Mouse (Mus musculus) layer of hippocampus, adult 8-10 months (tissue): ENCODE measurements around the gene BC004004. TPM values are rescaled to one million over a fixed set of nuclear protein-coding genes. Genes with fewer than 3 reads are reported as not detected.
"Not testable (repeated sequence)": the region's sequence is repeated elsewhere in the genome, so short reads cannot be mapped to it uniquely, and the experiment has no call there.

Experiments
- DNase-seq, 2 experiments: peaks; one replicate each; pipeline ENCODE4 v3.0.0; 2022; ENCODE audit warnings: low spot score in 2 of 2
- total RNA-seq, 4 experiments: library from RNA; stranded (reverse); gene quantifications; 2 replicates each; pipeline ENCODE4 v1.2.4; 2022

BC004004 gene
- total RNA-seq, result 100 to 1,000 TPM in 1 of 4 experiments, 10 to 100 TPM in 3; 85.3 to 108 (median 90.5) TPM

DNA sequence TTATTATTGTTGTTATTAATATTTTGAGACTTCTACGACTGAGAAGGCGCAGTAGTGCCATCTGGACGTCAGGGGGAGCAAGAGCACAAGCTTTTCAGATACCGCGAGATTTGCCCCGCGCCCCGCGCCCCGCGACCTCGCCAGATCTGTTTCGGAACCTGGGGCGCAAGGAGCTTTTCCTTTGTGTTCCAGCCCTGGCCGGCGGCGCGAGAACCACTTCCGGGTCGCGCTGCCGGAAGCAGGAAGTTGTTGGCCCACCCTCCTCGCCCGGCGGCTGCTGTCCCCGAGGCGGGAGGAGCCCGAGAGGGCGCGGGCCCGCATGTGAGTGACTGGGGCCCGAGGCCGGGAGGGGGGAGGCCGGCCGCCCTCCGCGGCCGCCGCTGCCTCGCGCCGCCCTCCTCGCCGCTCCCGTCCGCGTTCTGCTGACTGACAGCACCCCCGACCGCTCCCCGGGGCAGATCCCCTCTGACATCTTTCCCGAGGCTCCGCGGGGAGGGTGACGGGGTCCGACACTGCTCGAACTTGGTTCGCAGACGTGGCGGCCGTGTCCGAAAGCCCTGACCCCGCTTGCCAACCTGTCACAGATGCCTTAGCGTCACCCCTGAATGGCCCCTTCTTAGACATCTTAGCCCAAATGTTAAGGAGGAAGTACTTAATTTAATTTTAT lies at the start of gene BC004004:
Gene BC004004 (plus strand): TSS at position 107 of the 667 bp plus-strand sequence.
- peak; percentile 94 to 95 for DNase-seq

DNA sequence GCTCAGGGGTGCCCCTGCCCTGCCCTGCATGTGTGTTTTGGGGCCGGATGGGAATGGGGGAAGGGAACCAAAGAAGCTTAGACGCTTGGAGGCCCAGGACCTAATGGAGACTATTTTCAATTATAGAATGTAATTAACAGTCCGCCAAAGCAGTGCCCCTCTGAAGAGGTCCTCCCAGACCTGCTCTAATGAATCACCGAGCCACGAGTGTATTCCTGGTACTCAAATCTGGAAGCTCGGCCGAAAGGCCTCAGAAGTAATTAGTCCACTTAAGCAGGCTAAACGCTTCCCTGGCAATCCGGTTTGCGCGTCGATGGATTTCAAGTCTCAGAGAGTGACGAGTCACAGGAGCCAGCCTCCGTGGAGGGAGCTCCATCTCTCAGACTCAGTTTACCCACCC lies 48.0 kb upstream of the BC004004 start:
- no peak for DNase-seq

DNA sequence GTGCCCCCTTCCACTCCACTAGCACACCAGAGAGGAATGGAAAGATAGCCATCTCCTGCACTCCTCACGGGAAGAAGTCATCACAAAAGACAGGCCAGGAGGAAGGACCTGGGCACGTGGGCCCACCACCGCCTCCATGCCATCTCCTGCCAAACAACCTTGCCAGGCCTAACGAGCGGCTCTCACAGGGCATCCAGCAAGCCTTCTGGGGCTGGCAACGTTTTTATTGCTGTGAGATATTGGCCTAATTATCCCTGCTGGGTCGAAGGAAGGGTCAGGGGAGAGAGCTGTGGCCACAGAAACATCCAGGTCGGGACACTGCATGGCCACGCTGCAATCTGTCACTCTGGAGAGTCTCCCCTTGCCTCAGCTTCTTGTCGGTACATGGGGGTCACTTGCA lies 37.5 kb upstream of the BC004004 start:
- DNase-seq, result no peak

DNA sequence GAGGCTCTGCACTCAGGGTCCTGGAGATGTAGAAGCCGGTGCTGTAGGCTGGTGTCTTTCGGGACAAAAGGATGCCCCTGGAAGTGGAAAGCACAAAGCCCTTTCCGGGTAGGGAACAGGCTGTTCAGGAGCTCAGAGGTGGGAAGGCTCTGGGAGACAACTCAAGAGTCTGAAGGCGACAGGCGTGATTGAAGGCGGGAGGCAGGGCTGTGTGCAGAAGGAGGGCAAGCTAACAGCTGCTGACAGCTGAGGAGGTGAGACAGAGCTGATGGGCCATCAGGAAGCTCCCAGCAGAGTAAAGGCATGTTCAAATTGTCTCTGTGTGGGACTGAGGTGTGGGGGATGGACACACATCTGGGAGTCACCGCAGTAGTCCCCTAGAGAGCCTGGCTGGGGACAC lies 32.5 kb upstream of the BC004004 start:
- DNase-seq, result no peak

DNA sequence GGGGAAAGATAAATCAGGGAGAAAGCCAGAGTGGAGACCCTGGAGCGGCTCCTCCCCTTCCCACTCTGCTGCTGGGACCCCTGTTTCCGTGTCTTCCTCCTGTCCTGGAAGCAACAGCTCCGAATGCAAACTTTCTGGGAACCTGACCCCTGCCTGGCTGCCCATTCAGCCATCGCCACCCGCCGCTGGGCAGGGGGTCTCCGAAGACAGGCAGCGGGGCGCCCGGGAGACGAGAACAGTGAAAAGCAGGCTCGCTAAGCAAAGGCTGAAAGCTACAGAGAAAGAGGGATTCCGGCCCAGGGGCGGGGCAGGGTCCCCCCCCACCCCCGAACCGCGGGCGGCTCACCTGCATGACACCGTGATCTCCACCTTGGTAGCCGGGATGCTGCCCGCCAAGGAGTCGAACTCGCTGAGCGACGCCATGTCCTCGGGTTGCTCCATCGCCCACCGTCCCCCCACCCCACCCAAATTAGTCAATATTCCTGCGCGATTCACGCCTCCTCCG lies 31.3 kb upstream of the BC004004 start:
- no peak for DNase-seq

DNA sequence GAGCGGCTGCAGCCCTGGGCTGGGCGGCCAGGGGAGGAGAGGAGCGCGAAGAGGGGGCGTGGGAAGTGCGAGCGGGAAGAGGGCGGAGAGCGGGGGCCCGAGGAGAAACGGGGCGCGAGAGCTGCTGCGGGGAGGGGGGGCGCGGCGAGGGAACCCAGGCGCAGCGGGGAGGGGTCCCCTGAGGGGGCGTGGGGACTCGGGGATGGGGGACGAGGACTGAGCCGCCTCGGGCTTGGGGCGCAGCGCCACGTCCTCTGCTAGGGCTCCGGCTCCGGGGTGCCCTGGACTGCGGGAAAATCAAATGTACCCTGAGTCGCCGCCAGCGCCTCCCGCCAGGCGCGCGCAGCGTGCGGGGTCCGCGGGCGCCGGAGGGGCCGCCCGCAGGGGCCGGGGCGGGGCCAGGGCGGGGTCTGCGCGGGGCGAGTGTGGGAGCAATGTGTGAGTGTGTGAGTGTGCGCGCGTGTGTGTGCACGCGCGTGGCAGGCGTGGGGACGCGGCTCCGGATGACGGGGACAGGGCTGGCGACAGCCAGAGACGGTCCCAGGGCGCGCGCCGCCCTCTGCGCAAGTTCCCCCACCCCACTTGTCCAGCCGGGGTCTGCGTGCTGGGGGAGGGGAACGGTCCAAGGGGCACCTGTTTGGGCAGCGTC lies 30.7 kb upstream of the BC004004 start, which contains the start of gene Cpne5:
Gene Cpne5 (minus strand): TSS at position 396 of the 649 bp plus-strand sequence.
- no peak for DNase-seq

DNA sequence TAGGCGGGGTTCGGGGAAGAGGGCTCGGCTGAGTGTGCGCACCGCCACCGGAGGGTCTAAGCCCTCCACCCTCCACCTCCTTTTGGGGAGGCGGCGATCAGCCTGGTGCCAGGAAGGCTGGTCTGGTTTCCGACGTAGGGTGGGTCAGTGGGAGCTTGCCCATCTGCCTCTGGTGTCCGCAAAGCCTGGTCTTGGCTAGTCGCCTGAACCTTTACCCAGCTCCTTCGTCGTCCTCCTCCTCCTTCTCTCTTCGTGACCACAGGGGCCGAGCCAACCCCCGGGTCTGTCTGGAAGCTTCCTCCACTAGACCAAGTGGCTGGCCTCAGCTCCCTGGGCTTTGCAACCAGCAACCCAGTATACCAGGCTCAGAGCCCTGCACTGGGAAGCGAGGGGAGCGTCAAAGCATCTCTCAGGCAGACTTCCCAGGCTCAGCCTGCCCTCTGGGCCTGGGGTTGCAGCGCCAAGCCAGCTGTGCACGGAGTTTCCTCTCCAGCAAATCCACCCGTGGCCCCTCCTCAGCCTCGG lies 30.1 kb upstream of the BC004004 start:
- no peak for DNase-seq

DNA sequence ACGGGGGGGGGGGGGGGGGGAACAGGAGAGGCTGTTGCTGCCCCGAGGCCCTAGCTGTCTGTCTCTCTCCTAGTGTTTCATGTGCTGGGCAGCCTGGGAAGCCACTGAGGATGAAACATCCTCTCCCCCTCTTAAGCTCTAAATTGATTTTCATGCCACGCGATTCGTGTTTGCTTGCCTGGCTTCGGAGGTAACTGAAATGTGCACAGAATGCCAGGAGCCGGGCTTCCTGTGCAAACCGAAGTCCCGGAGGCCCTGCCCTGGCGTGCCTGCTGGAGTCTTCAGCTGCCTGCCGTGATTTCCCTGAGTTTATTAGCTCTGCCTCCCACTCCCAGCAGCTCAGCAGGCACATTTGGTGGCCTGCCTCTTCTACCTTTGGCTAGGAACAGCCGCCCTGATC lies 23.7 kb upstream of the BC004004 start:
- DNase-seq, result no peak

- DNase-seq, result no peak
Observed at GRCm38 (mm10) chr17:29245725-29246124, 22.9 kb upstream of the BC004004 start.

DNA sequence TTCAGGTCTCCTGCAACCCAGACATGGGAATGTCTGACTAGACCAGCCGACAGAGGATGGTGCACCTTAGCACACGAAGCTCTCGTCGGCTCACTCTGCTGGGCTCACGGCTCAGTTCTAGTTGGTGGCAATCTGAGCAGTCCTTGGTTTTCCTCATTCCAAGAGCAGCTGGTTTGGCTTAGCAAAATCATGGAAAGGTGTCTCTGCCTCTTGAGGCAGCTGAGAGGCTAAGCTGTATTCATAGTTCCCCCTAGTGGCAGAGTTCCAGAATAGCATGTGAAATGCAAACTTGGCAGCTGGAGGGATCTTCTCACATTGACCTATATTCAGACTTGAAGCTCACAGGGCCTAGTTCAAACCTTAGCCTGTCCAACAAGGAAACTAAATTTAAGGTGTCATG lies 22.0 kb upstream of the BC004004 start:
- DNase-seq, result peak in 1 of 2 experiments; percentile 35

- DNase-seq, result no peak
Observed at GRCm38 (mm10) chr17:29247881-29248280, 20.7 kb upstream of the BC004004 start.

- no peak for DNase-seq
Observed at GRCm38 (mm10) chr17:29249512-29249911, 19.1 kb upstream of the BC004004 start.

DNA sequence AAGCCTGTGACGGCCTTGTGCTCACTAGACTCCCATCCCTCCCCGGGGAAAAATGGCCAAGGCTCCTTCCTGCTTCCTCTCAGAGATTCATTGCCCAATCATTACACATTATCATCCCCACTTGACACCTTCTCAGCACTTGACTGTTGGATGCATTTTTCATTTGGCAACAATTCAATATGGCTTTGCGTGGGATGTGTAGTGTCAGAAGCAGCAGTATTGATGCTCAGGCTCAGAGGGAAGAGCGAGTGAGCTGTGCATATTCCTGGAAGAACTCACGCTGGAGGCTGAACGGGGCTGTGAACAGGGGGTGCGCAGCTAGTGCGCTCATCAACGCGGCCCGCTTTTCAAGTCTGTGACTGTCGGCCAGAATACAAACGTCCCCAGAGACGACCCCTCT lies 17.6 kb upstream of the BC004004 start:
- DNase-seq, result not testable (repeated sequence)

GRCm38 (mm10) chr17:29251608-29252390 lies 16.8 kb upstream of the BC004004 start:
- no peak for DNase-seq

- DNase-seq, result no peak
Observed at GRCm38 (mm10) chr17:29253236-29253635, 15.4 kb upstream of the BC004004 start.

DNA sequence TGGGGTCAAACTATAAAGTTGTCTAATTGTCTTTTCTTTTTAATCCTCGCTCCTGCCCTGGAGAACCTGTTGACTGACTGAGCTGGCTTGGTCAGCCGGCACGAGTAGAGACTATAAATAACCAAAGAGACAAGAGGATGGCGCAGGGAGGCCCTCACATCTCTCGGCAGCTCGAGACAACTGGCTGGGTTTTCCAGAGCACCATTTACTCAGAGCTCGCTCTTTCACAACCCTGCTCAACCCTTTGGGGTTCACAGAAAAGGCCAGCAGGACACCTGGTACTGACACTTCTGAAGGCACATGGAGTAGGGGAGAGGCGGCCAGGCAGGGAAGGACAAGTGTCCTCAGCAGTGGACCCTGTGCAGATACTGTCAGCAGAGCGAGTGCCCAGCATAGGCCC lies 14.9 kb upstream of the BC004004 start:
- no peak for DNase-seq

- DNase-seq, result not testable (repeated sequence)
Observed at GRCm38 (mm10) chr17:29254784-29255183, 13.8 kb upstream of the BC004004 start.

GRCm38 (mm10) chr17:29256507-29256906 lies 12.1 kb upstream of the BC004004 start:
- no peak for DNase-seq

- no peak for DNase-seq
Observed at GRCm38 (mm10) chr17:29257001-29257511, 11.5 kb upstream of the BC004004 start.

DNA sequence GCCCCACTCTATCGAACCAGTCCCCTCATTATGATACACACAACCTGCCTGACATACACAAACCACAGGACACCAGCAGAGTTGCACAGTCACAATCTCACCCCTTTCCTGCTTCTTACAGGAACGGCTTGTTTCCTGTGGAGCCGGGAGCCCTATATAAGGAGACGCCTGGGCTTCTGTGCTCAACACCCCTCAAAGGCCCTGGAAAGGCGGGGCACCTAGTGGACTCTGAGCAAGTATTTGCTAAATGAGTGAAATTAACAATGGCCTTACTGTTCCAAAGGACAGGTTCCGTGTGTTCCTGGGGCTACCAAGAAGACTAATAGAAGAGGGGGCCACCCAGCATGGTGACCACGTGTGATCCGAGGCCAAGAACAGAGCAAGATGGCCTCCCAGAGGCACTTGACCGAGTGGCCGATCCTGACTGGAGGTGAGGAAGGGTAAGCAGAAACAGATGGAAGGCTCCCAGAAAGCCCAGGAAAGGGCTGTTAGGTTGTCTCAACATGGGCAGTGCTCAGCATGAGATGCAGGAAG lies 10.5 kb upstream of the BC004004 start:
- DNase-seq, result no peak

- no peak for DNase-seq
Observed at GRCm38 (mm10) chr17:29258921-29259320, 9.7 kb upstream of the BC004004 start.
